Mouse (Mus musculus): ENCODE measurements at regions not wholly inside any gene's neighbourhood (a gene's known extent, or its start where the extent isn't known, plus 50 kb on each side); places are given as distances from the start of the nearest gene placed in this dataset.

GRCm38 (mm10) chr1:128758802-128759481, 166.8 kb upstream of the Cxcr4 start:
- Histone ChIP-seq H3K4me3 (no peak overlapping the region), H3K9me3 (no peaks in the 10 kb centered on the region), H3K36me3 (no peaks in the 10 kb centered on the region), H3K27me3 (ENCODE audit: insufficient read depth, poor library complexity, severe bottlenecking) (no peaks in the 10 kb centered on the region), H3K4me1 (no peaks in the 10 kb centered on the region), H3K27ac (no peak overlapping the region)
- 91% methylated on average over 11 of the region's 11 CpGs for WGBS
- no peak for DNase-seq (ENCODE audit: low spot score)

- H3K9me3 ChIP-seq, result no peaks in the 10 kb centered on the region
These were observed 166.3 kb upstream of the Cxcr4 start for GRCm38 (mm10) chr1:128758294-128758801.

GRCm38 (mm10) chr1:128753427-128754012, 161.4 kb upstream of the Cxcr4 start:
- no peaks in the 10 kb centered on the region for H3K4me1 ChIP-seq
- no peaks in the 10 kb centered on the region for H3K27me3 ChIP-seq (ENCODE audit: insufficient read depth, poor library complexity, severe bottlenecking)
- H3K27ac ChIP-seq, result no peak overlapping the region
- DNase-seq (ENCODE audit: low spot score), result no peak
- no peaks in the 10 kb centered on the region for H3K9me3 ChIP-seq
- WGBS, result 54% methylated on average over 3 of the region's 3 CpGs
- no peaks in the 10 kb centered on the region for H3K36me3 ChIP-seq
- no peak overlapping the region for H3K4me3 ChIP-seq

More at GRCm38 (mm10) chr1:128758294-128758801, 166.3 kb upstream of the Cxcr4 start:
- H3K27me3 ChIP-seq (ENCODE audit: insufficient read depth, poor library complexity, severe bottlenecking), result no peaks in the 10 kb centered on the region
- 70% methylated on average over 13 of the region's 13 CpGs for WGBS
- no peak for DNase-seq (ENCODE audit: low spot score)
- H3K4me1 ChIP-seq, result no peaks in the 10 kb centered on the region
- no peak overlapping the region for H3K4me3 ChIP-seq
- no peak overlapping the region for H3K27ac ChIP-seq
- H3K36me3 ChIP-seq, result no peaks in the 10 kb centered on the region

- no peaks in the 10 kb centered on the region for H3K9me3 ChIP-seq
- WGBS, result 76% methylated on average over 5 of the region's 5 CpGs
- DNase-seq (ENCODE audit: low spot score), result no peak
These were observed 157.4 kb upstream of the Cxcr4 start for GRCm38 (mm10) chr1:128749437-128749994.

GRCm38 (mm10) chr1:128747196-128747790, 155.2 kb upstream of the Cxcr4 start:
- Histone ChIP-seq H3K4me3 (no peak overlapping the region), H3K4me1 (no peaks in the 10 kb centered on the region), H3K27ac (no peak overlapping the region), H3K9me3 (no peaks in the 10 kb centered on the region), H3K36me3 (no peaks in the 10 kb centered on the region), H3K27me3 (ENCODE audit: insufficient read depth, poor library complexity, severe bottlenecking) (no peaks in the 10 kb centered on the region)
- WGBS, result 84% methylated on average over 12 of the region's 12 CpGs
- no peak for DNase-seq (ENCODE audit: low spot score)

More at GRCm38 (mm10) chr1:128749437-128749994, 157.4 kb upstream of the Cxcr4 start:
- no peaks in the 10 kb centered on the region for H3K4me1 ChIP-seq
- H3K27me3 ChIP-seq (ENCODE audit: insufficient read depth, poor library complexity, severe bottlenecking), result no peaks in the 10 kb centered on the region
- H3K4me3 ChIP-seq, result no peak overlapping the region
- no peaks in the 10 kb centered on the region for H3K36me3 ChIP-seq
- no peak overlapping the region for H3K27ac ChIP-seq

GRCm38 (mm10) chr1:128746461-128747009, 154.4 kb upstream of the Cxcr4 start:
- Histone ChIP-seq H3K27me3 (ENCODE audit: insufficient read depth, poor library complexity, severe bottlenecking) (no peaks in the 10 kb centered on the region), H3K4me3 (no peak overlapping the region), H3K36me3 (no peaks in the 10 kb centered on the region), H3K27ac (no peak overlapping the region), H3K9me3 (no peaks in the 10 kb centered on the region), H3K4me1 (no peaks in the 10 kb centered on the region)
- 55% methylated on average over 3 of the region's 3 CpGs for WGBS
- no peak for DNase-seq (ENCODE audit: low spot score)

- Histone ChIP-seq H3K4me3 (no peak overlapping the region), H3K27me3 (ENCODE audit: insufficient read depth, poor library complexity, severe bottlenecking) (no peaks in the 10 kb centered on the region), H3K9me3 (no peaks in the 10 kb centered on the region), H3K36me3 (no peaks in the 10 kb centered on the region), H3K27ac (no peak overlapping the region), H3K4me1 (no peaks in the 10 kb centered on the region)
- 81% methylated on average over 2 of the region's 2 CpGs for WGBS
- no peak for DNase-seq (ENCODE audit: low spot score)
These were observed 148.5 kb upstream of the Cxcr4 start for GRCm38 (mm10) chr1:128740616-128741015.

GRCm38 (mm10) chr1:128738152-128738551, 146.1 kb upstream of the Cxcr4 start:
- no peaks in the 10 kb centered on the region for H3K9me3 ChIP-seq
- DNase-seq (ENCODE audit: low spot score), result no peak
- H3K27ac ChIP-seq, result no peak overlapping the region
- no peaks in the 10 kb centered on the region for H3K27me3 ChIP-seq (ENCODE audit: insufficient read depth, poor library complexity, severe bottlenecking)
- no peaks in the 10 kb centered on the region for H3K36me3 ChIP-seq
- 69% methylated on average over 4 of the region's 4 CpGs for WGBS
- peaks cover 10% of the 10 kb centered on the region for H3K4me1 ChIP-seq
- H3K4me3 ChIP-seq, result no peak overlapping the region

GRCm38 (mm10) chr1:128734857-128735256, 142.8 kb upstream of the Cxcr4 start:
- no peak for DNase-seq (ENCODE audit: low spot score)
- Histone ChIP-seq H3K27me3 (ENCODE audit: insufficient read depth, poor library complexity, severe bottlenecking) (no peaks in the 10 kb centered on the region), H3K36me3 (no peaks in the 10 kb centered on the region), H3K4me1 (peaks cover 10% of the 10 kb centered on the region), H3K4me3 (no peak overlapping the region), H3K9me3 (no peaks in the 10 kb centered on the region), H3K27ac (no peak overlapping the region)
- 68% methylated on average over 2 of the region's 2 CpGs for WGBS

GRCm38 (mm10) chr1:128731445-128731844, 139.4 kb upstream of the Cxcr4 start:
- no peaks in the 10 kb centered on the region for H3K9me3 ChIP-seq
- no peak overlapping the region for H3K27ac ChIP-seq
- no peak for DNase-seq (ENCODE audit: low spot score)
- H3K4me3 ChIP-seq, result no peak overlapping the region
- peaks cover 10% of the 10 kb centered on the region for H3K4me1 ChIP-seq
- WGBS, result 67% methylated on average over 3 of the region's 3 CpGs
- H3K27me3 ChIP-seq (ENCODE audit: insufficient read depth, poor library complexity, severe bottlenecking), result no peaks in the 10 kb centered on the region
- H3K36me3 ChIP-seq, result no peaks in the 10 kb centered on the region

GRCm38 (mm10) chr1:128724433-128725091, 132.5 kb upstream of the Cxcr4 start:
- H3K9me3 ChIP-seq, result no peaks in the 10 kb centered on the region
- no peaks in the 10 kb centered on the region for H3K4me1 ChIP-seq
- no peaks in the 10 kb centered on the region for H3K36me3 ChIP-seq
- no peaks in the 10 kb centered on the region for H3K27me3 ChIP-seq (ENCODE audit: insufficient read depth, poor library complexity, severe bottlenecking)
- 69% methylated on average over 6 of the region's 6 CpGs for WGBS
- no peak for DNase-seq (ENCODE audit: low spot score)
- no peak overlapping the region for H3K27ac ChIP-seq
- no peak overlapping the region for H3K4me3 ChIP-seq

GRCm38 (mm10) chr1:128723843-128724242, 131.8 kb upstream of the Cxcr4 start:
- H3K27me3 ChIP-seq (ENCODE audit: insufficient read depth, poor library complexity, severe bottlenecking), result no peaks in the 10 kb centered on the region
- no peak overlapping the region for H3K27ac ChIP-seq
- 36% methylated on average over 3 of the region's 3 CpGs for WGBS
- no peaks in the 10 kb centered on the region for H3K36me3 ChIP-seq
- H3K4me3 ChIP-seq, result no peak overlapping the region
- no peak for DNase-seq (ENCODE audit: low spot score)
- no peaks in the 10 kb centered on the region for H3K4me1 ChIP-seq
- H3K9me3 ChIP-seq, result no peaks in the 10 kb centered on the region

Data from heart, embryonic 10.5 days (tissue).